In the genomic region with DNA sequence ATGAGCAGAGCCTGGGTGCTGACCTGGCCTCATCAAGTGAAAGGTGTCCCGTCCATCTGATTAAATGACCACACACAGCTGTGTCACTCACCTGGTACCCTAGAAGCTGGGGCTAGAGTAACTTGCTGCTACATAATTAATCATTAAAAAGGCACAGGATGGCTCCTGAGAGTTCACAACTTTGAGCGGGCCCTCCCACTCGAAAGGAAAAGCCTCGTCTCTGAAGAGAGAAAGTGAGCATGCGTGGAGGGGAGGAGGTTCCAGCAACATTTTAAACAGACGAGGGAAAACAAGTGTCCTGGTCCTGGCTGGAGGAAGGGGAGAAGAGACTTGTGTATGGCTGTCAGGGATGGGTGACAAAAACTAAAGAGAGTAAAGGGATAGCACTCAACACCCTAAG, we compare ENCODE assay signal across 10 mouse cellular contexts. TPM values are rescaled to one million over a fixed set of nuclear protein-coding genes. Genes with fewer than 3 reads are reported as not detected.
DNase-seq lines count a peak whose midpoint lies in the region; ATAC-seq and TF ChIP-seq lines count a peak whose summit lies in the region.
"Had no signal": no experiment of that assay in that cellular context is flagged by ENCODE, and none has a peak within 500 bp of the region (broad histone marks: within the 10 kb centered on the region; RNA-seq: fewer than 3 reads in every experiment).

No protein-coding gene starts in this region.

- no peak for TF ChIP-seq CTCF in olfactory bulb, adult 2 months (IDR thresholded peaks at IDR 0.05; ENCODE audit: insufficient read depth, low read depth, low read length)

- peak overlapping the region; percentile 66 for H3K4me2 ChIP-seq in lung, embryonic 15.5 days
- H3K4me2 ChIP-seq in hindbrain, embryonic 12.5 days (replicated peaks), result peak overlapping the region; percentile 50
- peak overlapping the region; percentile 59 for H3K4me2 ChIP-seq in limb, embryonic 12.5 days

- no peaks in the 10 kb centered on the region for H3K9me3 ChIP-seq in lung, embryonic 15.5 days
- no peaks in the 10 kb centered on the region for H3K9me3 ChIP-seq in hindbrain, embryonic 12.5 days (replicated peaks)
- no peaks in the 10 kb centered on the region for H3K9me3 ChIP-seq in limb, embryonic 12.5 days

- peak overlapping the region; percentile 48 for H3K4me3 ChIP-seq in lung, embryonic 15.5 days
- H3K4me3 ChIP-seq in hindbrain, embryonic 12.5 days, result no peak overlapping the region
- H3K4me3 ChIP-seq in limb, embryonic 12.5 days (replicated peaks), result peak overlapping the region; percentile 12; the same call in 1 of the 2 replicates
- 0 out of 2 replicates have a peak overlapping the region, but pooled peaks have one; percentile 14 for H3K4me3 ChIP-seq in olfactory bulb, adult 2 months (ENCODE audit: insufficient read depth, low read depth, low read length)

- H3K27ac ChIP-seq in lung, embryonic 15.5 days, result peak overlapping the region; percentile 27; the same call in 1 of the 2 replicates
- no peak overlapping the region for H3K27ac ChIP-seq in hindbrain, embryonic 12.5 days
- H3K27ac ChIP-seq in limb, embryonic 12.5 days, result peak overlapping the region; percentile 76
- no peak overlapping the region for H3K27ac ChIP-seq in olfactory bulb, adult 2 months (ENCODE audit: insufficient read depth, low read depth, low read length)
- H3K27ac ChIP-seq: macrophage had no signal

- no peak for ATAC-seq in lung, embryonic 15.5 days (ENCODE audit: borderline replicate concordance, extremely low read depth, low FRiP score, low TSS enrichment)
- ATAC-seq in hindbrain, embryonic 12.5 days (ENCODE audit: low FRiP score), result no peak
- no peak for ATAC-seq in limb, embryonic 12.5 days (ENCODE audit: insufficient number of reproducible peaks, insufficient read depth, low FRiP score, low TSS enrichment, low read depth)

- H3K4me1 ChIP-seq in lung, embryonic 15.5 days, result peaks cover 28% of the 10 kb centered on the region
- H3K4me1 ChIP-seq in hindbrain, embryonic 12.5 days, result peaks cover 30% of the 10 kb centered on the region
- peaks cover 33% of the 10 kb centered on the region for H3K4me1 ChIP-seq in limb, embryonic 12.5 days (replicated peaks)
- peaks cover 12% of the 10 kb centered on the region for H3K4me1 ChIP-seq in olfactory bulb, adult 2 months (ENCODE audit: control insufficient read depth, insufficient read depth, low read length)

- H3K9ac ChIP-seq in lung, embryonic 15.5 days, result peak overlapping the region; percentile 16; the same call in 1 of the 2 replicates
- H3K9ac ChIP-seq in hindbrain, embryonic 12.5 days, result no peak overlapping the region
- H3K9ac ChIP-seq in limb, embryonic 12.5 days (replicated peaks), result no peak overlapping the region

- no peaks in the 10 kb centered on the region for H3K36me3 ChIP-seq in lung, embryonic 15.5 days
- no peaks in the 10 kb centered on the region for H3K36me3 ChIP-seq in hindbrain, embryonic 12.5 days
- no peaks in the 10 kb centered on the region for H3K36me3 ChIP-seq in limb, embryonic 12.5 days

- no peak for TF ChIP-seq POLR2A in olfactory bulb, adult 2 months (IDR thresholded peaks at IDR 0.05; ENCODE audit: insufficient read depth, low read depth, low read length)

- no peaks in the 10 kb centered on the region for H3K27me3 ChIP-seq in lung, embryonic 15.5 days
- H3K27me3 ChIP-seq in hindbrain, embryonic 12.5 days, result no peaks in the 10 kb centered on the region
- no peaks in the 10 kb centered on the region for H3K27me3 ChIP-seq in limb, embryonic 12.5 days
- H3K27me3 ChIP-seq: Patski had no signal

- WGBS in lung, embryonic 15.5 days, result 22% methylated on average over 6 of the region's 6 CpGs
- 53% methylated on average over 6 of the region's 6 CpGs for WGBS in hindbrain, embryonic 12.5 days
- WGBS in limb, embryonic 12.5 days, result 43% methylated on average over 6 of the region's 6 CpGs
- 45% methylated on average over 6 of the region's 6 CpGs for WGBS in olfactory bulb, adult 2 months

- no peak for DNase-seq in lung, postnatal 25 days (ENCODE audit: low spot score)
- DNase-seq in cerebellum, postnatal 25 days, result no peak
- DNase-seq in urinary bladder, adult 2 months (ENCODE audit: low spot score), result no peak
- DNase-seq in left cerebral cortex, adult 11 months (ENCODE audit: low spot score), result no peak

RNA-seq across cellular contexts. Expression of a gene that starts 1.4 kb away (rescaled TPM):
- 14.0 and 15.5 TPM in 2 replicates for polyA plus RNA-seq in lung, embryonic 15.5 days (2015; fragmentation: Nextera tagmentation; extraction: Ambion mirVana)
- 10.1 and 10.9 TPM in 2 replicates for polyA plus RNA-seq in hindbrain, embryonic 12.5 days (2016; fragmentation: Nextera tagmentation; extraction: Ambion mirVana)
- polyA plus RNA-seq in limb, embryonic 12.5 days (2016; fragmentation: Nextera tagmentation; extraction: Ambion mirVana), result 11.1 and 12.3 TPM in 2 replicates
- polyA plus RNA-seq in olfactory bulb, adult 2 months (2012; ENCODE audit: insufficient read depth, insufficient read length, low replicate concordance, missing spikeins), result not detected in 2 replicates
- 15.4 and 16.0 TPM in 2 replicates for polyA plus RNA-seq in urinary bladder, adult 2 months (2012; rRNA removed)

Comparison
In these comparisons a context has a peak if more than half of its experiments do, and no peak if none do; other contexts are left out.
1. H3K27ac ChIP-seq: peak in lung, embryonic 15.5 days (single experiment) and limb, embryonic 12.5 days (single experiment); none in hindbrain, embryonic 12.5 days (single experiment) and olfactory bulb, adult 2 months (single experiment).
2. Peak in every context shown above with its lines, with median percentiles within 50 percentile points of each other: H3K4me2 ChIP-seq.